Mouse (Mus musculus): Measurements from ENCODE around the gene Arfgap1. TPM values are rescaled to one million over a fixed set of nuclear protein-coding genes. Genes with fewer than 3 reads are reported as not detected.

Arfgap1 gene
- polyA plus RNA-seq, 2 experiments = 16.6 to 20.6 TPM

DNA sequence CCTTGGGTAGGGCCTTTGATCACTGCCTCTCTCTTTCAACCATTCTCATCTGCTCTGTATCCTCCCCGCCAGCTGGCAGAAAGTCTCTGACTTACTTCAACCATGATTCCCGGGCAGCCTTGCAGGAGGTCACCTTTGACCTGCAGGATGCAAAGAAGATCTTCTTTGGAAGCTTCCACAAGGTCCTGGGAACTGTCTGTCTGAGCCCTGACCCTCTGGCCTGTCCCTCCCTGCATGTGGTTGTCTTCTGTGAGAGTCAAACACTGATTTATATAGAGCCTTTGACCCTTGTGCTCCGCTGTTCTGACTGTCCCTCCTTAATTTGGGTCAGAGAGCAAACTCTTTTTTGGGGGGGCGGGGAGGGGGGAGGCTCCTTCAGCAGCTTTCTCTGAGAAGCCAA is 40.0 kb downstream of the Arfgap1 start:
- no peak overlapping the region for H3K27ac ChIP-seq
- no peaks in the 10 kb centered on the region for H3K9me3 ChIP-seq (ENCODE audit: control insufficient read depth, low read length)
- ATAC-seq (ENCODE audit: insufficient read depth) (no peak), DNase-seq (ENCODE audit: low read depth in 3 of 3, low spot score in 3 of 3) (no peak)
- no peaks in the 10 kb centered on the region for H3K4me1 ChIP-seq (replicated peaks; ENCODE audit: control insufficient read depth in 2 of 2, insufficient read depth in 2 of 2, low read length in 1 of 2)
- H3K4me3 ChIP-seq (ENCODE audit: insufficient read depth in 1 of 2, low read depth in 2 of 2, low read length in 2 of 2) = no peak overlapping the region
- no peaks in the 10 kb centered on the region for H3K36me3 ChIP-seq (replicated peaks; ENCODE audit: control insufficient read depth, insufficient read depth, low read depth)
- H3K27me3 ChIP-seq (ENCODE audit: control insufficient read depth, insufficient read depth, low read length) = no peaks in the 10 kb centered on the region
- TF ChIP-seq CTCF (IDR thresholded peaks at IDR 0.05; ENCODE audit: low read depth) (no peak), EP300 (IDR thresholded peaks at IDR 0.05; ENCODE audit: low read depth) (no peak)
- WGBS (ENCODE audit: insufficient replicate concordance) = 63% methylated on average over 4 of the region's 4 CpGs
- H3K9ac ChIP-seq (replicated peaks) = no peak overlapping the region
- no peak overlapping the region for H3K4me2 ChIP-seq (ENCODE audit: low read depth)

DNA sequence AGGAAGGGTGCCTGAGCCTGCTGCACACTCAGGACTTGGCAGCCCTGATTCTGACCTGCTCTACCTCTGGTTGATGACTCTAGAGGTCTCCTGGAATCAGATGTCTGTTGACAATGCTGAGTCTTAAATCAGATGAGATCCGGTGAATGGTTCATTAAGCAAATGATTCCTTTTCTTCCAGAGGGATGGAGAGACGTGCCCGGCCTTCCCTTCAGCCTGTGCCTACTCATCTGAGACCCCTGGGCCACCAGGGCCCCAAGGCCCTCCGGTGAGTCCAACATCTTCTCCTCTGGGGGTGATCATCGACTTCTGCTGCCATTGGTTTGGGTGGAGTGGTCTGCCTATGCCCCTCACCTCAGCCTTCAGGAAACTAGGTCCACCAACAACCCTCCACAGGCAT is 41.3 kb downstream of the Arfgap1 start:
- 54% methylated on average over 5 of the region's 5 CpGs for WGBS (ENCODE audit: insufficient replicate concordance)

DNA sequence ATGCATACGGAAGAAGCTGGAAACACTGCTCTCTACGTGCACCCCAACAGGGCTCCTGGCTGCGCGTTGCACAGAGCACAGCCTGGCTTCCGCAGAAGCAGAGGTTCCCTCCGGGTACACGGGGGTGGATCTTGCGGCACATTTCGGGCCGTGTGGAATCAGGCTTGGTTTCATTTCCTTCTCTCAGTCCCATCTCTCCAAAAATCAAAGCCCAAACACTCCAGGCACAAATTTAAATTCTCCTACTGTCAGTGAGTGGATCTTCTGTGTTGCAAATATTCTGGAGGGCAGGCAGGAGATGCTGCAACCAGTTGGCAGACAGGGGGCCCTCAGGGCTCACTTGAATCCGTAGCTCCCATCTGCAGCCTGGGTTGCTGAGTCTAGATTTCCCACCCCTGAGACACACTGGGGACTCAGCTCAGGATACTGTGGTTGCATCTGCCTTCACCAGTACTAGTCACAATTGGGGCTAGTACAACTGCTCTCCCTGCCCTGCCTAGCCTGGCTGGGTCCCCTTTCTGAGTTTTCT is 64.4 kb downstream of the Arfgap1 start:
- TF ChIP-seq EP300 (IDR thresholded peaks at IDR 0.05; ENCODE audit: low read depth) (no peak), CTCF (IDR thresholded peaks at IDR 0.05; ENCODE audit: low read depth) (no peak)
- no peak overlapping the region for H3K9ac ChIP-seq (replicated peaks)
- no peak overlapping the region for H3K4me3 ChIP-seq (ENCODE audit: insufficient read depth in 1 of 2, low read depth in 2 of 2, low read length in 2 of 2)
- no peaks in the 10 kb centered on the region for H3K27me3 ChIP-seq (ENCODE audit: control insufficient read depth, insufficient read depth, low read length)
- no peak for ATAC-seq (ENCODE audit: insufficient read depth)
- no peaks in the 10 kb centered on the region for H3K9me3 ChIP-seq (ENCODE audit: control insufficient read depth, low read length)
- 61% methylated on average over 11 of the region's 11 CpGs for WGBS (ENCODE audit: insufficient replicate concordance)
- no peak overlapping the region for H3K4me2 ChIP-seq (ENCODE audit: low read depth)
- no peak for DNase-seq (ENCODE audit: low read depth in 3 of 3, low spot score in 3 of 3)
- no peaks in the 10 kb centered on the region for H3K4me1 ChIP-seq (replicated peaks; ENCODE audit: control insufficient read depth in 2 of 2, insufficient read depth in 2 of 2, low read length in 1 of 2)
- no peak overlapping the region for H3K27ac ChIP-seq
- H3K36me3 ChIP-seq (replicated peaks; ENCODE audit: control insufficient read depth, insufficient read depth, low read depth) = no peaks in the 10 kb centered on the region

More for the DNA sequence above, 41.3 kb downstream of the Arfgap1 start:
- Histone ChIP-seq H3K36me3 (replicated peaks; ENCODE audit: control insufficient read depth, insufficient read depth, low read depth) (no peaks in the 10 kb centered on the region), H3K4me1 (replicated peaks; ENCODE audit: control insufficient read depth in 2 of 2, insufficient read depth in 2 of 2, low read length in 1 of 2) (no peaks in the 10 kb centered on the region), H3K4me2 (ENCODE audit: low read depth) (no peak overlapping the region), H3K27me3 (ENCODE audit: control insufficient read depth, insufficient read depth, low read length) (no peaks in the 10 kb centered on the region), H3K9me3 (ENCODE audit: control insufficient read depth, low read length) (no peaks in the 10 kb centered on the region), H3K27ac (no peak overlapping the region), H3K4me3 (ENCODE audit: insufficient read depth in 1 of 2, low read depth in 2 of 2, low read length in 2 of 2) (no peak overlapping the region), H3K9ac (replicated peaks) (no peak overlapping the region)
- DNase-seq (ENCODE audit: low read depth in 3 of 3, low spot score in 3 of 3) (no peak), ATAC-seq (ENCODE audit: insufficient read depth) (no peak)
- TF ChIP-seq CTCF (IDR thresholded peaks at IDR 0.05; ENCODE audit: low read depth) (no peak), EP300 (IDR thresholded peaks at IDR 0.05; ENCODE audit: low read depth) (no peak)

Other genes starting within 250 kb of the Arfgap1 start
- 7.7 and 10.5 TPM in 2 replicates for gene Slc17a9, start 242.0 kb upstream of the Arfgap1 start, polyA plus RNA-seq (2012; rRNA removed)
- gene Slc17a9, start 242.0 kb upstream of the Arfgap1 start, polyA plus RNA-seq (2014; fragmentation: Nextera tagmentation; extraction: Ambion mirVana) = 5.6 and 6.8 TPM in 2 replicates
- not detected in 2 replicates for gene Bhlhe23, start 190.3 kb upstream of the Arfgap1 start, polyA plus RNA-seq (2012; rRNA removed)
- not detected in 2 replicates for gene Bhlhe23, start 190.3 kb upstream of the Arfgap1 start, polyA plus RNA-seq (2014; fragmentation: Nextera tagmentation; extraction: Ambion mirVana)
- 13.3 and 18.5 TPM in 2 replicates for gene Ythdf1, start 46.3 kb upstream of the Arfgap1 start, polyA plus RNA-seq (2012; rRNA removed)
- 22.7 and 23.2 TPM in 2 replicates for gene Ythdf1, start 46.3 kb upstream of the Arfgap1 start, polyA plus RNA-seq (2014; fragmentation: Nextera tagmentation; extraction: Ambion mirVana)
- gene Birc7, start 38.2 kb upstream of the Arfgap1 start, polyA plus RNA-seq (2012; rRNA removed) = not detected in 2 replicates
- gene Birc7, start 38.2 kb upstream of the Arfgap1 start, polyA plus RNA-seq (2014; fragmentation: Nextera tagmentation; extraction: Ambion mirVana) = not detected in 2 replicates
- gene Nkain4, start 12.5 kb upstream of the Arfgap1 start, polyA plus RNA-seq (2012; rRNA removed) = 1.0 and 1.1 TPM in 2 replicates
- gene Nkain4, start 12.5 kb upstream of the Arfgap1 start, polyA plus RNA-seq (2014; fragmentation: Nextera tagmentation; extraction: Ambion mirVana) = 1.3 and 1.5 TPM in 2 replicates
- 0.11 and 0.20 TPM in 2 replicates for gene Col20a1, start 19.3 kb downstream of the Arfgap1 start, polyA plus RNA-seq (2012; rRNA removed)
- gene Col20a1, start 19.3 kb downstream of the Arfgap1 start, polyA plus RNA-seq (2014; fragmentation: Nextera tagmentation; extraction: Ambion mirVana) = 0.04 TPM in 1 of 2 replicates, not detected in the other
- 0.71 and 0.98 TPM in 2 replicates for gene Chrna4, start 76.3 kb downstream of the Arfgap1 start, polyA plus RNA-seq (2012; rRNA removed)
- 0.50 and 1.1 TPM in 2 replicates for gene Chrna4, start 76.3 kb downstream of the Arfgap1 start, polyA plus RNA-seq (2014; fragmentation: Nextera tagmentation; extraction: Ambion mirVana)
- 0.06 and 0.16 TPM in 2 replicates for gene Kcnq2, start 168.1 kb downstream of the Arfgap1 start, polyA plus RNA-seq (2012; rRNA removed)
- gene Kcnq2, start 168.1 kb downstream of the Arfgap1 start, polyA plus RNA-seq (2014; fragmentation: Nextera tagmentation; extraction: Ambion mirVana) = 0.06 and 0.08 TPM in 2 replicates
- gene Eef1a2, start 189.8 kb downstream of the Arfgap1 start, polyA plus RNA-seq (2012; rRNA removed) = 0.06 TPM in 1 of 2 replicates, not detected in the other
- gene Eef1a2, start 189.8 kb downstream of the Arfgap1 start, polyA plus RNA-seq (2014; fragmentation: Nextera tagmentation; extraction: Ambion mirVana) = not detected in 2 replicates
- 44.6 and 63.1 TPM in 2 replicates for gene Ppdpf, start 220.0 kb downstream of the Arfgap1 start, polyA plus RNA-seq (2012; rRNA removed)
- 115 TPM in 2 replicates for gene Ppdpf, start 220.0 kb downstream of the Arfgap1 start, polyA plus RNA-seq (2014; fragmentation: Nextera tagmentation; extraction: Ambion mirVana)
- gene Ptk6, start 235.6 kb downstream of the Arfgap1 start, polyA plus RNA-seq (2012; rRNA removed) = 0.05 and 0.06 TPM in 2 replicates
- 0.05 TPM in 1 of 2 replicates, not detected in the other for gene Ptk6, start 235.6 kb downstream of the Arfgap1 start, polyA plus RNA-seq (2014; fragmentation: Nextera tagmentation; extraction: Ambion mirVana)
- gene Srms, start 246.0 kb downstream of the Arfgap1 start, polyA plus RNA-seq (2012; rRNA removed) = 0.15 and 0.19 TPM in 2 replicates
- gene Srms, start 246.0 kb downstream of the Arfgap1 start, polyA plus RNA-seq (2014; fragmentation: Nextera tagmentation; extraction: Ambion mirVana) = 0.22 and 0.39 TPM in 2 replicates